Mouse (Mus musculus) intestine, embryonic 16.5 days (tissue): ENCODE measurements around the gene Gm20538. TPM values are rescaled to one million over a fixed set of nuclear protein-coding genes. Genes with fewer than 3 reads are reported as not detected.

Experiments used
- ATAC-seq: fragments of 200-750 bp; cut with Nextera tagmentation; 2 replicates; pipeline ENCODE4 v1.8.0; 2017; ENCODE audit warnings: moderate TSS enrichment, moderate library complexity
- H3K27ac ChIP-seq: fragments of 300-500 bp; sonication (generic); 2 replicates; pipeline ENCODE4 v1.5.1; 2014; ENCODE audit warnings: mild to moderate bottlenecking, low read length
- H3K27me3 ChIP-seq: fragments of 300-500 bp; sonication (generic); replicated peaks from 2 replicates; pipeline ENCODE4 v1.6.1; 2014; ENCODE audit warnings: low read length, control low read depth, mixed read lengths; ENCODE audit not compliant: control insufficient read depth, insufficient read depth
- H3K36me3 ChIP-seq: fragments of 300-500 bp; sonication (generic); 2 replicates; pipeline ENCODE4 v1.6.1; 2014; ENCODE audit warnings: low read length, control low read depth; ENCODE audit not compliant: control insufficient read depth, insufficient read depth
- H3K4me1 ChIP-seq: fragments of 300-500 bp; sonication (generic); 2 replicates; pipeline ENCODE4 v1.6.1; 2014; ENCODE audit warnings: low read length, control low read depth, mixed read lengths; ENCODE audit not compliant: control insufficient read depth, insufficient read depth
- H3K4me2 ChIP-seq: fragments of 300-500 bp; sonication (generic); 2 replicates; pipeline ENCODE4 v1.6.1; 2014; ENCODE audit warnings: low read depth, low read length, control low read depth
- H3K4me3 ChIP-seq: fragments of 300-500 bp; sonication (generic); 2 replicates; pipeline ENCODE4 v1.5.1; 2014; ENCODE audit warnings: mild to moderate bottlenecking, low read length
- H3K9ac ChIP-seq: fragments of 300-500 bp; sonication (generic); 2 replicates; pipeline ENCODE4 v1.6.1; 2014; ENCODE audit warnings: low read depth, low read length
- H3K9me3 ChIP-seq: fragments of 300-500 bp; sonication (generic); 2 replicates; pipeline ENCODE4 v1.6.1; 2016; ENCODE audit warnings: low read length, control low read depth; ENCODE audit not compliant: control insufficient read depth
- WGBS: fragments of 180-500 bp; shearing (Covaris S2); extraction: QIAGEN DNeasy Blood & Tissue Kit; methylation state at CpG from one replicate; pipeline ENCODE4 v1.1.7; 2014; 5-methylcytosine and 5-hydroxymethylcytosine counted together
- polyA plus RNA-seq: library from polyadenylated mRNA; unstranded; fragments of >200 nt; fragmentation: Nextera tagmentation; extraction: Ambion mirVana; gene quantifications from 2 replicates; pipeline ENCODE4 v1.2.1, GENCODE M21; 2015

Gm20538 gene
- polyA plus RNA-seq, 1 experiment from 2014 or later = not detected

DNA sequence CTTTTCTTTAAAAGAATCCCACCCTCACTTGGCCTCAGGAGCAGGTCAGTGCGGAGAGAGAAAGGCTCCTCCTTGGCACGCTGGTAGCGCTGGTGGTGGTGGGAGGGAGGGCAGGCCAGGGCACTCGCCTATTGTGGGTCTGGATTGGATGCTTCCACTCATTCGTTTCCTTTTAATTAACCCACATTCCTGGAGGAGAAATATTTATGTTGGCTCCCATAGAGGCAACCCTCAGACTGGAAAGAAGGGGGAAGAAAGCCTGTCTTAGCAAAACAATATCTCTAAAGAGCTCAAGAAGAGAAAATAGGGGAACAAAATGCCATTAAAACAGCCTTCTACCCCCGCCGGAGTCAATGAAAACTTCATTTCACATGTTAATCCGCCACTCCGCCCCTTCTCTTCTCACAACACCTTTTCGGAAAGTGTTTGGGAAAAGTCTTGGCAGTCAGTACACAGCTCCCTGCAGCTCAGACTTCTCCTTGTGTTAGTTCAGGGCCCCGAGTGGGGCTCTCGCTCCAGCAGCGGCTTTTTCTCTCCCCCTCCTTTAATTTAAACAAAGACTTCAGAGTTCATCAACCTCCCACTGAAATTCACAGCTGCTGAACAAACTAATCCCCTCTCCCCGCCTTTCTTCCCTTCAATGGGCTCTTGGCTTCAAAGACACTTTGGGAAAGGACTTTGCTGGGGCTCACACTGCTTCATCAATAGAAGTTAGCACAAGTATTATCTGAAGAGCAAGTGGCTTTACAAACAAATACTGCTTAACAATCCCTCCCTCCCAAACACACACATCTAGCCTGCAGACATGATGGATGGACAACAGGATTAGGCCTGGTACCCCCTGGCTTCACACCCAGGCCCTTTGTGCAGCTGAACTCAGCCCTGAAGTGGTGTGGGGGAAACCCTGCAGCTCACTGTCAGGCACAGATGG lies 37.8 kb downstream of the Gm20538 start:
- Histone ChIP-seq H3K4me1 (peaks cover 22% of the 10 kb centered on the region), H3K27ac (peak overlapping the region; percentile 17), H3K9me3 (no peaks in the 10 kb centered on the region), H3K27me3 (peaks cover 34% of the 10 kb centered on the region), H3K36me3 (no peaks in the 10 kb centered on the region), H3K4me3 (no peak overlapping the region), H3K4me2 (no peak overlapping the region), H3K9ac (no peak overlapping the region)
- 33% methylated on average over 14 of the region's 14 CpGs for WGBS
- ATAC-seq = no peak

GRCm38 (mm10) chr19:44513921-44514482 lies 38.6 kb downstream of the Gm20538 start:
- H3K36me3 ChIP-seq = no peaks in the 10 kb centered on the region
- peaks cover 17% of the 10 kb centered on the region for H3K4me1 ChIP-seq
- no peak for ATAC-seq
- H3K9me3 ChIP-seq = no peaks in the 10 kb centered on the region
- WGBS = 32% methylated on average over 7 of the region's 7 CpGs
- H3K27ac ChIP-seq = no peak overlapping the region
- no peak overlapping the region for H3K4me2 ChIP-seq
- H3K9ac ChIP-seq = no peak overlapping the region
- H3K4me3 ChIP-seq = no peak overlapping the region
- peaks cover 41% of the 10 kb centered on the region for H3K27me3 ChIP-seq

DNA sequence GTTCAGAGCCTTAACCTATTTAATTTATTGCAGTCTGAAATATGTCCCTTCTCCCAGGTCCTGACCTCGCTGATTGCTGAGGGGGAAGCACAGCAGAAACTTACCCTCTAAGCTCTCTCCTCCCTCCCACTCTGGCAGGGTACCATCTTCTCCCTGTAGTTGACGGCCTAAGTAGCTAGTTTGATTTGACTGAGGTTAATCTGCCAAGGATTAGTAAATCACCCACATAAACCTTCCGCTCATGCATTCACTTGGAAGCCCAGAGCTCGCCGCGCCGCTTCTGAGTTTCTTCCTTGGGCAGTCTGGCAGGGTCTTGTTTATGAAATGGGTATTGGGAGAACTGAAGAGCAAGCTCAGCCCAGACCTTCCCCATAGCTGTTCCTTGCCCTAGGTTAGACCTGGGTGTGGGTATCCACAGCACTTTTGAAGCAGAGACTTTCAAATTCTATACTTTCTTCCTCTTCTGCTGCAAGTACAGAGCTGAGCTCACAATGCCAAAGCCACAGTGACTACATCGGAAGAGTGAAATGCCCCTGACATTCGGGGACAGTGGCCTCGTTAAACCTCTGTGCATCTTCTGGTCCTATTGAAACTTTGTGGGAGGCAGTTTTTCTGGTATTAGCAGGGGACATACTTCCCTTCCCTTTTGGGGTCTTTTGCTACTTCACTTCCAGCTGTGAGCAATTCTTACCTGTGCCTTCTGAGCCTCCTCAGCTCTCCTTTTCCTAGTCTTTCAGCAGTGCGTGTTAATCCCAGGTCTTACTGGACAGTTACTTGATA lies 39.4 kb downstream of the Gm20538 start:
- Histone ChIP-seq H3K36me3 (no peaks in the 10 kb centered on the region), H3K4me2 (no peak overlapping the region), H3K9ac (no peak overlapping the region), H3K4me1 (peaks cover 16% of the 10 kb centered on the region; the same call in 1 of the 2 replicates), H3K27ac (no peak overlapping the region), H3K9me3 (no peaks in the 10 kb centered on the region), H3K4me3 (no peak overlapping the region), H3K27me3 (peaks cover 42% of the 10 kb centered on the region)
- WGBS = 37% methylated on average over 11 of the region's 11 CpGs
- no peak for ATAC-seq

GRCm38 (mm10) chr19:44512601-44513000 lies 40.0 kb downstream of the Gm20538 start:
- 38% methylated on average over 5 of the region's 5 CpGs for WGBS
- no peaks in the 10 kb centered on the region for H3K36me3 ChIP-seq
- H3K4me2 ChIP-seq = no peak overlapping the region
- no peak overlapping the region for H3K27ac ChIP-seq
- H3K4me1 ChIP-seq = peaks cover 16% of the 10 kb centered on the region; the same call in 1 of the 2 replicates
- H3K9me3 ChIP-seq = no peaks in the 10 kb centered on the region
- H3K9ac ChIP-seq = no peak overlapping the region
- no peak overlapping the region for H3K4me3 ChIP-seq
- peaks cover 42% of the 10 kb centered on the region for H3K27me3 ChIP-seq
- no peak for ATAC-seq

DNA sequence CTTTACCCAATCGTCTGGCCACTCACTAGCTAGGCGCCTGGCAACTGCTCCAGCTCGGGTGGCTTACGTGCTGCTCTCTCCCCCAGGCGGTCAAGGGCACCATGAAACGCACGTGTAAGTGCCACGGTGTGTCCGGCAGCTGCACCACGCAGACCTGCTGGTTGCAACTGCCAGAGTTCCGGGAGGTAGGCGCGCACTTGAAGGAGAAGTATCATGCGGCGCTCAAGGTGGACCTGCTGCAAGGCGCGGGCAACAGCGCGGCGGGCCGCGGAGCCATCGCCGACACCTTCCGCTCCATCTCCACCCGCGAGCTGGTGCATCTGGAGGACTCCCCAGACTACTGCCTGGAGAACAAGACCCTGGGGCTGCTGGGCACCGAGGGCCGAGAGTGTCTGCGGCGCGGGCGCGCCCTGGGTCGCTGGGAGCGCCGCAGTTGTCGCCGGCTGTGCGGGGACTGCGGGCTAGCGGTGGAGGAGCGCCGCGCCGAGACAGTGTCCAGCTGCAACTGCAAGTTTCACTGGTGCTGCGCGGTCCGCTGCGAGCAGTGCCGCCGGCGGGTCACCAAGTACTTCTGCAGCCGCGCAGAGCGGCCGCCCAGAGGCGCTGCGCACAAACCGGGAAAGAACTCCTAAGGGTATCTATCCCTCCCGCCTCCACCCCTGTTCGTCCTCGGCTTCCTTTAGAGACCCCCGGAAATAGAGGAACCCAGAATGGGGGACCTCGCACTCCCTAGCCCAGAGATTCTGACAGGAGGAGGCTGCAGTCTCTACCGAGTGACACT lies 41.0 kb downstream of the Gm20538 start:
- H3K4me1 ChIP-seq = peaks cover 16% of the 10 kb centered on the region; the same call in 1 of the 2 replicates
- H3K27ac ChIP-seq = no peak overlapping the region
- H3K36me3 ChIP-seq = no peaks in the 10 kb centered on the region
- H3K4me3 ChIP-seq = peak overlapping the region; percentile 53
- peaks cover 42% of the 10 kb centered on the region for H3K27me3 ChIP-seq
- H3K4me2 ChIP-seq = peak overlapping the region; percentile 88
- H3K9me3 ChIP-seq = no peaks in the 10 kb centered on the region
- peak; percentile 44 for ATAC-seq
- H3K9ac ChIP-seq = peak overlapping the region; percentile 54
- under 1% methylated on average over 66 of the region's 66 CpGs for WGBS

DNA sequence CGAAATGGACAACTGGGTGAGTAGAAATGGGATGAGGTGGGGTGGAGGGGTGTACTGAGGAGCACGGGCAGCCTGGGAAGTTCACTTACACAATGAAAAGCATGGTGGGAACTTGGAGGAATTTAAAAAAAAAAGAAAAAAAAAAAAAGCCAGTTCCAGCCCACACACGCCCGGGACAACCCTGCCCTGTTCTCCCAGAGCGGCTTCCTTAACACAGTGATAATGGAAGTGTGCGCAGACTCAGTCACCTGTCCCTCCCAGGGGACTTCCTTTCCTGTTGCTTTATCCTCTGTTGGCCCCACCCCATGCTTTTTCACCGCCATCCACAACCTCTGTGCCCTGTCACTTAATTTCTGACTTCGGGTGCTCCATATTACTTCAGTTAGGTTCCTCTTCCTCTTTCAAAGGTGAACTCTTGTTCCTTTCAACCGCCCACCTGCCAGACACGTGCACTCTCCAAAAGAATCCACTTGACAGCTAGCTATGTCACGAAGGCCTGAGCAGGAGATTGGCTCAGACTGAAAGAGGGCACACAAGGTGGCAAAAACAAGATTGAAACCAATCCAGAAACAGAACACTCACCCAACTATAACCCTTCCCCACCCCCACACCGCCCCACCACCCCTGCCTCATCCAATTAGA lies 42.0 kb downstream of the Gm20538 start:
- Histone ChIP-seq H3K27me3 (peaks cover 42% of the 10 kb centered on the region), H3K4me2 (peak overlapping the region; percentile 88; the same call in 1 of the 2 replicates), H3K27ac (no peak overlapping the region), H3K36me3 (no peaks in the 10 kb centered on the region), H3K9ac (no peak overlapping the region), H3K4me3 (no peak overlapping the region; the same call in none of the 2 replicates), H3K4me1 (peaks cover 16% of the 10 kb centered on the region; the same call in 1 of the 2 replicates), H3K9me3 (no peaks in the 10 kb centered on the region)
- 5% methylated on average over 12 of the region's 12 CpGs for WGBS
- ATAC-seq = no peak

- Histone ChIP-seq H3K4me1 (peaks cover 3% of the 10 kb centered on the region; the same call in 1 of the 2 replicates), H3K4me3 (no peak overlapping the region), H3K27ac (no peak overlapping the region), H3K9ac (no peak overlapping the region), H3K36me3 (no peaks in the 10 kb centered on the region), H3K9me3 (no peaks in the 10 kb centered on the region), H3K27me3 (0 out of 2 replicates have a peak, but pooled peaks cover 2% of the 10 kb centered on the region), H3K4me2 (no peak overlapping the region)
- ATAC-seq = no peak
- 74% methylated on average over 4 of the region's 4 CpGs for WGBS
These were observed 49.9 kb downstream of the Gm20538 start for GRCm38 (mm10) chr19:44502741-44503140.

DNA sequence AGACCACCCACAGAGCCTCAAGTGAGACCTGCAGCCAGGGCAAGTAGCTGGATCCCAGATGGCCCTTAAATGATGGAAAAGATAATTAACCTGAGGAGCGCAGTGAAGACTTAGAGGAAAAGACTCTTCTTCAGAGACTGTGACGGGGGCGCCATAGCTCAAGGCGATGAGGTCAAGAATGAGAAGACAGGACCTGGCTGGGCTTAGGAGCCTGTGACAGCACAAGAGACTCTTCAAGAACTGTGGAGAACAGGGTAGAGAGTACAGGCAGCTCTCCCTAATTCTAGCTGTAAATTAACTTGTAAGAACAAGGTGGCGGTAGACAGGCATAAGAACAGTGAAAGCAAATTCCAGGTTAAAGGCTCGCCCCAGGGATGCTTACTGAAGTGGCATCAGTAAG lies 50.7 kb downstream of the Gm20538 start:
- no peaks in the 10 kb centered on the region for H3K9me3 ChIP-seq
- ATAC-seq = no peak
- H3K4me1 ChIP-seq = peaks cover 3% of the 10 kb centered on the region; the same call in 1 of the 2 replicates
- no peaks in the 10 kb centered on the region for H3K36me3 ChIP-seq
- 64% methylated on average over 6 of the region's 6 CpGs for WGBS
- H3K27me3 ChIP-seq = 0 out of 2 replicates have a peak, but pooled peaks cover 2% of the 10 kb centered on the region
- H3K9ac ChIP-seq = no peak overlapping the region
- H3K27ac ChIP-seq = no peak overlapping the region
- H3K4me2 ChIP-seq = no peak overlapping the region
- H3K4me3 ChIP-seq = no peak overlapping the region
